24 mouse cellular contexts compared by ENCODE assay signal in genomic region chr1:144421374-144421773, GRCm38 (mm10).
"Had no signal": no experiment of that assay in that cellular context is flagged by ENCODE, and none has a peak within 500 bp of the region (broad histone marks: within the 10 kb centered on the region; RNA-seq: fewer than 3 reads in every experiment).

No protein-coding gene starts in this region.

- DNase-seq: kidney, adult 8-10 months; kidney, postnatal 10 days; kidney, postnatal 36 days; layer of hippocampus, postnatal 36 days; liver; lung, adult 18-20 months; lung, postnatal 10 days; lung, postnatal 36 days; midbrain, embryonic 14.5 days; right cerebral cortex, adult 18-20 months; right cerebral cortex, postnatal 25 days; spleen, adult 18-20 months; thymus, postnatal 25 days had no signal

- H3K9me3 ChIP-seq: kidney, embryonic 15.5 days; limb, embryonic 10.5 days; limb, embryonic 13.5 days; liver, embryonic 12.5 days; liver, embryonic 15.5 days; lung, embryonic 15.5 days; megakaryocyte, embryonic 14.5 days; midbrain, embryonic 10.5 days; stomach, embryonic 15.5 days had no signal

- H3K4me2 ChIP-seq: kidney, embryonic 15.5 days; limb, embryonic 13.5 days; liver, embryonic 12.5 days; liver, embryonic 15.5 days; lung, embryonic 15.5 days; stomach, embryonic 15.5 days had no signal

- H3K9ac ChIP-seq: kidney, embryonic 15.5 days; limb, embryonic 13.5 days; liver, embryonic 12.5 days; liver, embryonic 15.5 days; lung, embryonic 15.5 days; stomach, embryonic 15.5 days had no signal

- H3K27ac ChIP-seq: kidney, embryonic 15.5 days; left cerebral cortex, adult 2 months; limb, embryonic 10.5 days; limb, embryonic 13.5 days; liver, embryonic 12.5 days; liver, embryonic 15.5 days; lung, embryonic 15.5 days; midbrain, embryonic 10.5 days; stomach, embryonic 15.5 days had no signal

- H3K4me3 ChIP-seq: kidney, embryonic 15.5 days; left cerebral cortex, adult 2 months; limb, embryonic 10.5 days; limb, embryonic 13.5 days; liver, embryonic 12.5 days; liver, embryonic 15.5 days; lung, embryonic 15.5 days; megakaryocyte, embryonic 14.5 days; midbrain, embryonic 10.5 days; stomach, embryonic 15.5 days had no signal

- H3K36me3 ChIP-seq: kidney, embryonic 15.5 days; limb, embryonic 10.5 days; limb, embryonic 13.5 days; liver, embryonic 12.5 days; liver, embryonic 15.5 days; lung, embryonic 15.5 days; midbrain, embryonic 10.5 days; stomach, embryonic 15.5 days had no signal

- ATAC-seq: intestine, postnatal 0 days; liver, embryonic 12.5 days had no signal

- H3K27me3 ChIP-seq: kidney, embryonic 15.5 days; limb, embryonic 13.5 days; liver, embryonic 12.5 days; liver, embryonic 15.5 days; lung, embryonic 15.5 days; megakaryocyte, embryonic 14.5 days; stomach, embryonic 15.5 days had no signal

- H3K4me1 ChIP-seq: kidney, embryonic 15.5 days; limb, embryonic 10.5 days; limb, embryonic 13.5 days; liver, embryonic 12.5 days; liver, embryonic 15.5 days; lung, embryonic 15.5 days; megakaryocyte, embryonic 14.5 days; midbrain, embryonic 10.5 days; stomach, embryonic 15.5 days had no signal
